ENCODE assay signal across 21 mouse cellular contexts in the genomic region with DNA sequence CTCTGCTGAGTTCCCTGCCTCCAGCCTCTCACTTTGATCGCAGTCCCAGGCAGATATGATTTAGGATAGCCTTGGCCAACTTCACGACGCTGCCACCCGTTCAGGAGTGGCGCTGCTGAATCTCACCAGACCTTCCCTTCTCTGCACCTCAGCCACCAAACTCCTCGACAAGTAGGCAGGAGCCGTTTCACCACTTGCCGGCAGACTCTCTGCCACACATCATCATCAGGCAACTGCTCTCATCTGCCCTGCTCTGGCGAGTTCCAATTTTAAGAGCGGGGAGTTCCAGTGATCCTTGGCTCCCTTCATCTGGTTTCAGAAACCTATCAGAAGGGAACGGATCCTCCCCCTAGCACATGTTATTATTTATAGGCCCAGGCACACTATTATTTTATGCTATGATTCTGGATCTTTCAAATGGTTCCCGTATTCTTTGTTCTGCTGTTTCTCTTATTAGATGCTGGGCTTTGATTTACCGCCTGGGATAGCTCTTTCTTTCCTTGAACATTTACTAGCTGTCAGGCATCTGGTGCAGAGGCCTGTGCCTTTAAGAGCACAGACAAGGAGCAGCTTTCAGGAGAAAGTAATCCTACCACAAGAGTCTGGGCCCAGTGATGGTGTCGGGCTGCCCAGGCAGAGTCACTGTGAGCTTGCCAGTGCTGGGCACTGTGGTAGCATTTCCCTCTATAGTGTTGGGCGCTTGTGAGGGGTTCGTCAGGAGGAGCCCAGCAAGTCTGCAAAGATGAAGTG.
DNase-seq lines count a peak whose midpoint lies in the region; ATAC-seq lines count a peak whose summit lies in the region.
"Had no signal": no experiment of that assay in that cellular context is flagged by ENCODE, and none has a peak within 500 bp of the region (broad histone marks: within the 10 kb centered on the region; RNA-seq: fewer than 3 reads in every experiment).

No protein-coding gene starts in this region.

- WGBS in limb, embryonic 11.5 days, result 37% methylated on average over 16 of the region's 16 CpGs

- no peaks in the 10 kb centered on the region for H3K36me3 ChIP-seq in limb, embryonic 11.5 days (ENCODE audit: control insufficient read depth, insufficient read depth, low read length)
- H3K36me3 ChIP-seq: embryonic facial prominence, embryonic 15.5 days; heart, embryonic 13.5 days; neural tube, embryonic 15.5 days had no signal

- ATAC-seq in limb, embryonic 11.5 days (ENCODE audit: insufficient number of reproducible peaks, low FRiP score, low TSS enrichment, low read depth), result peak; percentile 42; the same call in 1 of the 2 replicates
- ATAC-seq: liver, postnatal 0 days; midbrain, embryonic 16.5 days had no signal

- peak; percentile 63 for DNase-seq in heart, adult 11 months
- DNase-seq in heart, postnatal 4 days, result no peak
- DNase-seq in right cerebral cortex, adult 18-20 months, result peak; percentile 8
- DNase-seq in right cerebral cortex, postnatal 10 days (ENCODE audit: low spot score in 2 of 2), result no peak
- peak; percentile 54 for DNase-seq in limb, embryonic 11.5 days (ENCODE audit: low spot score)
- no peak for DNase-seq in thymus, postnatal 14 days
- DNase-seq in retina, postnatal 1 day, result no peak
- DNase-seq: adrenal gland, postnatal 25 days; cerebellum, adult 2 months; gastrocnemius, postnatal 10 days; heart, adult 18-20 months; kidney, adult 8-10 months; liver; liver, postnatal 0 days; thymus, postnatal 4 days had no signal

- H3K4me3 ChIP-seq in limb, embryonic 11.5 days (ENCODE audit: low read depth, low read length), result no peak overlapping the region
- H3K4me3 ChIP-seq: embryonic facial prominence, embryonic 15.5 days; heart, embryonic 13.5 days; neural tube, embryonic 15.5 days had no signal

- no peak overlapping the region for H3K9ac ChIP-seq in limb, embryonic 11.5 days (ENCODE audit: low read length)
- H3K9ac ChIP-seq: embryonic facial prominence, embryonic 15.5 days; heart, embryonic 13.5 days; hindbrain, embryonic 14.5 days; liver, postnatal 0 days; neural tube, embryonic 15.5 days had no signal

- no peak overlapping the region for H3K27ac ChIP-seq in limb, embryonic 11.5 days (replicated peaks; ENCODE audit: low read depth, low read length)
- H3K27ac ChIP-seq: embryonic facial prominence, embryonic 15.5 days; heart, embryonic 13.5 days; hindbrain, embryonic 14.5 days; neural tube, embryonic 15.5 days had no signal

- H3K9me3 ChIP-seq in limb, embryonic 11.5 days (ENCODE audit: control insufficient read depth, low read length), result no peaks in the 10 kb centered on the region
- H3K9me3 ChIP-seq: embryonic facial prominence, embryonic 15.5 days; heart, embryonic 13.5 days; neural tube, embryonic 15.5 days had no signal

- peaks cover 17% of the 10 kb centered on the region; the same call in 1 of the 2 replicates for H3K4me1 ChIP-seq in limb, embryonic 11.5 days (ENCODE audit: control insufficient read depth, insufficient read depth, low read length)
- H3K4me1 ChIP-seq: heart, embryonic 13.5 days; neural tube, embryonic 15.5 days had no signal

- no peak overlapping the region for H3K4me2 ChIP-seq in limb, embryonic 11.5 days (ENCODE audit: low read depth, severe bottlenecking)
- H3K4me2 ChIP-seq: embryonic facial prominence, embryonic 15.5 days; heart, embryonic 13.5 days; hindbrain, embryonic 14.5 days; neural tube, embryonic 15.5 days had no signal

- no peaks in the 10 kb centered on the region for H3K27me3 ChIP-seq in limb, embryonic 11.5 days (ENCODE audit: control insufficient read depth, insufficient read depth, low read length)
- H3K27me3 ChIP-seq: CH12.LX; embryonic facial prominence, embryonic 15.5 days; heart, embryonic 13.5 days; neural tube, embryonic 15.5 days had no signal

Comparison
In these comparisons a context has a peak if more than half of its experiments do, and no peak if none do; other contexts are left out.
1. DNase-seq: peak in heart, adult 11 months (single experiment), right cerebral cortex, adult 18-20 months (single experiment) and limb, embryonic 11.5 days (single experiment); none in heart, postnatal 4 days (single experiment), right cerebral cortex, postnatal 10 days (0 of 2), thymus, postnatal 14 days (single experiment) and retina, postnatal 1 day (single experiment).